Mouse (Mus musculus): ENCODE results near the gene Sik3.

Gene Sik3

GRCm38 (mm10) chr9:46257546-46257945, 244.9 kb downstream of the Sik3 start:
- DNase-seq (ENCODE audit: low read depth in 2 of 2, low spot score in 2 of 2), result no peak

GRCm38 (mm10) chr9:46259111-46259510, 246.5 kb downstream of the Sik3 start:
- no peak for DNase-seq (ENCODE audit: low read depth in 2 of 2, low spot score in 2 of 2)

DNA sequence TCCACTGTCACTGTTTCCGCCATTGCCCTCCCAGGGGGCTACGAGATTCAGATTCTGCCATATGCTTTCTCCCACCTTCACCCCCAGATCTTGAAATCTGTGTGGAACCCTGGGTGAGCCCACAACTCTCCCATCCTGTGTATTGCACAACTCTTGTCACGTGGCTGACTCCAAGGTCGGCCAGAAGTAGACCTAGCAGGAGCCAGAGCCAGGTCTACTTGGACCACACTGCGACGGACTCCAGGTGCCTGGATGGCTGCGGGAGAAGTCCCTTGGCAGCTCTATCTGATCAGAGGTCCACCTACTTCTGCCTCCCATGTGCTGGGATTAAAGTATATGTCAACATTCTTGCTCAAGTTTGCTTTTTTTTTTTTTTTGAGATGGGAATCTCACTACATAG, 248.5 kb downstream of the Sik3 start:
- no peak for DNase-seq (ENCODE audit: low read depth in 2 of 2, low spot score in 2 of 2)

DNA sequence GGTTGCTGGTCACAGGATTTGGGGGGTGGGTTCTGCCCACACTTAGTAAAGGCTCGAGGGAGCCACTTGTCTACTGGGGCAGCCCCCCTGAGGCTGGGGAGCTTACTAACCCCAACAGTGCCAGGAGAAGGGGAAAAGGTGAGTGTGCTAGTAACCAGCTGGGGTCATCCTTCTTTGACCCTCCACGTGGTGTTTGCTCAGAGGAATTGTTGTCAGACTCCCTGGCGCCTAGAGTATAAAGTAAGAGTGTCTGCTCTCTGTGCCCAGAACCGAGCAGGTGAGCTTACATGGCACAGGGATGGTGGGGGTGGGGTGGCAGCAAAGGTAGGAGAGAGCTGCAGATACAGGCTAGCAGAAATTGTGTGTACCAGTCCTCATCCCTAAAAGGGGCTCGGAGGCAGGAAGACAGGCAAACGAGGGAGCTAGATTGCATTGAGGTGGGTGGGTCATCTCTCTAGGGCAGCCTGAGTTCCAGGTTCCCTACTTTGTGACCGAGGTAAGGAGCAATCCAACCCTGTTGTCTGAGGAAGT, 255.8 kb downstream of the Sik3 start, which contains the start of gene Apoa5:
TSS of gene Apoa5 (plus strand) at position 291 of the 531 bp plus-strand sequence.
- no peak for DNase-seq (ENCODE audit: low read depth in 2 of 2, low spot score in 2 of 2)

DNA sequence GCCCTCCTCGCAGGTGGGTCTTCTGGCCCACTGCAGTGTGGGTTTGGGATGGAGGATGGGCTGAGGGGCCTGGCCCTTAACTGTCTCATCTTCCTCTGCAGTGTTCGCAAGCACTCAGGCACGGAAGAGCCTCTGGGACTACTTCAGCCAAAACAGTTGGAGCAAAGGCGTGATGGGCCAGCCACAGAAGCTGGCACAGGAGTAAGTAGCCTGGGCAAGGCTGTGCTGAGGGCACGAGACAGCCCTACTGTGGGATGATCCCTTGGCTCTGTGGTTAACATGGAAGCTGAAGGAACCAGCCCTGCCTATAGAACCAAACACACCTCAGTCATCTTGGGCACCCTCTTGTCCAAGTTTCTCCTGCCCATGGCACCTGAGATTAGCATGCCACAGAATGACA, 256.5 kb downstream of the Sik3 start:
- no peak for DNase-seq (ENCODE audit: low read depth in 2 of 2, low spot score in 2 of 2)

GRCm38 (mm10) chr9:46270782-46271181, 258.2 kb downstream of the Sik3 start:
- DNase-seq (ENCODE audit: low read depth in 2 of 2, low spot score in 2 of 2), result no peak

DNA sequence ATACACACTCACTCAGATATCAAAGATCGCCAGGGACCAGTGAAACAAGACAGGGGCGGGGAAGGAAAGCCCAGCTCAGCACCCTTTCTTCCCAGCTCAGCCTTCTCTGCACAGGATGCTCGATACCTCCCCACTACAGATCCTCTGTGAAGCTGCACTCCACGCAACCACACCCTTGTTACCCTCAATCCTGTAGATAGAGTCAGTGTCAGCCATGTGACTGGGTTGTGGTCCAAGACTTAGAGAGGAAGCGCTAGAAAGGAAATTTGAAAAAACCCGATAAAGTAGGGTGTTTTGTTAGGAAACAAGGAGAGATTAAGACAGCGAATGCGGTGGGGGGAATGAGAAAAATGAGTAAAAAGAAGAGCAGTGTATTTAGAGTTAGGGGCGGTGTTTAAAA, 259.4 kb downstream of the Sik3 start:
- DNase-seq (ENCODE audit: low read depth in 2 of 2, low spot score in 2 of 2), result peak; percentile 43 to 54

DNA sequence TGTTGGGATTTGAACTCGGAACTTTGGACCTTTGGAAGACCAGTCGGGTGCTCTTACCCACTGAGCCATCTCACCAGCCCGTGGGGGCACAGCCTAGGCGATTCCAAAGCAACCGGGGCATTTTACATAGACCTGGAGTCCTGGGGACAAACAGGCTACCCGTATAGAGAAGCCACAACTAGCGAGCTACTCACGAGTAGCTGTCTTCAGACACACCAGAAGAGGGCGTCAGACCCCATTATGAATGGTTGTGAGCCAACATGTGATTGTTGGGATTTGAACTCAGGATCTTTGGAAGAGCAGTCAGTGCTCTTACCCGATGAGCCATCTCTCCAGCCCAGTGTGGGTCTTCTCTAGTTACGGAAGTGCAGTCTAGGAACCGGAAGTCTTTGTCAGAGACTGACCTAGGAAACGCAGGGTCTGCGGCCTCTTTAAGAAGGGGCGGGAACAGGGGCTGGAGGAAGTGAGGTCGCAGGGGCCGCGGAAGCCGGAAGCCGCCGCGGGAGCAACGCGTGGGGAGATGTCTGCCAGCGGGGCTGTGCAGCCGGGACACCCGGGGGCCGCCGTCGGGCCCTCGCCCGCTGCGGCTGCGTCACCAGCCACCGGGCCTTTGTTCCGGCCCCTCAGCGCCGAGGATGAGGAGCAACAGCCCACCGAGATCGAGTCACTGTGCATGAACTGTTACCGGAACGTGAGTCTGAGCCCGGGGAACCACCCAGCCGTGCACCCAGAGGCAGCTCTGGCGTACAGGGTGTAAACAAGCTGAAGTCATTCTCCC, 260.2 kb downstream of the Sik3 start, which contains the start of gene Zpr1:
TSS of gene Zpr1 (plus strand) at position 388 of the 778 bp plus-strand sequence.
- peak; percentile 85 to 87 for DNase-seq (ENCODE audit: low read depth in 2 of 2, low spot score in 2 of 2)
